Mouse (Mus musculus) liver, embryonic 14.5 days (tissue): ENCODE data around the gene Calhm2. TPM values are rescaled to one million over a fixed set of nuclear protein-coding genes. Genes with fewer than 3 reads are reported as not detected.

Experiments
- ATAC-seq: fragments of 200-750 bp; cut with Nextera tagmentation; 2 replicates; pipeline ENCODE4 v1.8.0; 2017; ENCODE audit warnings: moderate number of reproducible peaks, mild to moderate bottlenecking, moderate library complexity; ENCODE audit not compliant: insufficient read depth
- DNase-seq, 3 experiments: peaks; one replicate each; pipeline ENCODE4 v3.0.0-alpha.2; 2012 to 2013; ENCODE audit warnings: low read depth in 3 of 3, low spot score in 3 of 3
- H3K27ac ChIP-seq: fragments of 300-500 bp; sonication (generic); 2 replicates; pipeline ENCODE4 v1.5.1; 2014; ENCODE audit warnings: moderate library complexity, mild to moderate bottlenecking, control low read depth, inconsistent platforms
- H3K27me3 ChIP-seq: fragments of 300-500 bp; sonication (generic); 2 replicates; pipeline ENCODE4 v1.6.1; 2014; ENCODE audit warnings: mild to moderate bottlenecking, low read length, moderate library complexity; ENCODE audit not compliant: control insufficient read depth, insufficient read depth
- H3K36me3 ChIP-seq: fragments of 300-500 bp; sonication (generic); replicated peaks from 2 replicates; pipeline ENCODE4 v1.6.1; 2014; ENCODE audit warnings: low read depth; ENCODE audit not compliant: control insufficient read depth, insufficient read depth
- H3K4me1 ChIP-seq, 2 experiments: fragments of 200-500 bp in 1 of 2; fragments of 300-500 bp in 1 of 2; sonication (generic) in 1 of 2; replicated peaks; 2 replicates each; pipeline ENCODE4 v1.6.1; 2012 to 2014; ENCODE audit warnings: antibody characterized with exemption in 1 of 2, inconsistent platforms in 1 of 2, low read length in 1 of 2; ENCODE audit not compliant: control insufficient read depth in 2 of 2, insufficient read depth in 2 of 2
- H3K4me2 ChIP-seq: fragments of 300-500 bp; sonication (generic); 2 replicates; pipeline ENCODE4 v1.6.1; 2014; ENCODE audit warnings: low read depth, mild to moderate bottlenecking, control low read depth, moderate library complexity
- H3K4me3 ChIP-seq, 2 experiments: fragments of 200-500 bp in 1 of 2; fragments of 300-500 bp in 1 of 2; sonication (generic) in 1 of 2; 2 replicates each; pipeline ENCODE4 v1.5.1; 2012 to 2014; ENCODE audit warnings: low read depth in 2 of 2, low read length in 2 of 2, mild to moderate bottlenecking in 2 of 2, control low read depth in 1 of 2, inconsistent platforms in 1 of 2, moderate library complexity in 1 of 2; ENCODE audit not compliant: insufficient read depth in 1 of 2
- H3K9ac ChIP-seq: fragments of 300-500 bp; sonication (generic); replicated peaks from 2 replicates; pipeline ENCODE4 v1.6.1; 2014; ENCODE audit warnings: mild to moderate bottlenecking, control low read depth, moderate library complexity
- H3K9me3 ChIP-seq: fragments of 300-500 bp; sonication (generic); 2 replicates; pipeline ENCODE4 v1.6.1; 2016; ENCODE audit warnings: low read length, mixed read lengths; ENCODE audit not compliant: control insufficient read depth
- CTCF ChIP-seq: IDR thresholded peaks from 2 replicates; pipeline ENCODE4 v1.5.1; 2016; ENCODE audit warnings: antibody characterized with exemption, low read depth, control low read depth
- EP300 ChIP-seq: IDR thresholded peaks from 2 replicates; pipeline ENCODE4 v1.6.1; 2016; ENCODE audit warnings: antibody characterized with exemption, low read depth
- WGBS: fragments of 180-500 bp; shearing (Covaris S2); extraction: QIAGEN DNeasy Blood & Tissue Kit; methylation state at CpG from one replicate; pipeline ENCODE4 v1.1.7; 2014; ENCODE audit not compliant: insufficient replicate concordance; 5-methylcytosine and 5-hydroxymethylcytosine counted together
- polyA plus RNA-seq, 2 experiments: library from polyadenylated mRNA; depleted of rRNA in 1 of 2; stranded (reverse) in 1 of 2; unstranded in 1 of 2; fragments of >200 nt; fragmentation: Nextera tagmentation in 1 of 2; extraction: Ambion mirVana in 1 of 2; gene quantifications; 2 replicates each; pipeline versions ENCODE4 v1.2.1 to v1.2.3; 2012 to 2014

Calhm2 gene
- polyA plus RNA-seq, 2 experiments, result 0.29 to 1.5 TPM

DNA sequence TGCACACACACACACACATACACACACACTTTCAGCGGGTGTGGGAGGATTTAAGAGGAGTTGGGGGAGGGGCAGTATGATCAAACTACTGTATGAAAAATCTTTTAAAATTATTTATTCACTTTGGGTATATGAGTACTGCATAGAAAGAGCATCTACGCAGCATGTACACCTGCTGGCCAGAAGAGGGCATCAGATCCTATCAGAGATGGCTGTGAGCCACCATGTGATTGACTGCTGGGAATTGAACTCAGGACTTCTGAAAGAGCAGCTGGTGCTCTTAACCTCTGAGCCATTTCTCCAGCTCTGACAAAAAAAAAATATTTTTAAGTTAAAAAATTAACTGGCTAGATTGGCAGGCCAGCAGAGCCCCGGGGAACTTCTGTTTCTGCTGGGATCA, 36.4 kb upstream of the Calhm2 start:
- TF ChIP-seq EP300 (no peak), CTCF (peak; percentile 52)
- WGBS, result 39% methylated on average over 3 of the region's 3 CpGs
- no peak overlapping the region for H3K9ac ChIP-seq
- no peaks in the 10 kb centered on the region for H3K36me3 ChIP-seq
- H3K4me2 ChIP-seq, result no peak overlapping the region
- peaks cover 22% of the 10 kb centered on the region for H3K27me3 ChIP-seq
- H3K9me3 ChIP-seq, result no peaks in the 10 kb centered on the region
- ATAC-seq (no peak), DNase-seq (no peak)
- no peak overlapping the region for H3K27ac ChIP-seq
- 0 out of 4 replicates have a peak, but pooled peaks cover 0 to 2% of the 10 kb centered on the region in 2 experiments for H3K4me1 ChIP-seq
- no peak overlapping the region for H3K4me3 ChIP-seq

- WGBS, result 14% methylated on average over 11 of the region's 11 CpGs
- peak overlapping the region in 1 of 2 experiments; percentile 14; a peak in 1 of 4 replicates for H3K4me3 ChIP-seq
- TF ChIP-seq EP300, result no peak
- TF ChIP-seq CTCF, result peak; percentile 84
Measured at GRCm38 (mm10) chr19:47168793-47169412, 30.8 kb upstream of the Calhm2 start.

GRCm38 (mm10) chr19:47168223-47168622, 30.1 kb upstream of the Calhm2 start:
- TF ChIP-seq EP300 (no peak), CTCF (peak; percentile 87)
- WGBS, result 10% methylated on average over 13 of the region's 13 CpGs
- H3K4me1 ChIP-seq, result peaks cover 0 to 4% of the 10 kb centered on the region in 2 experiments; a peak in 2 of 4 replicates
- peak in 2 of 3 experiments; percentile 31 to 44 for DNase-seq
- peak overlapping the region; percentile 14 to 18; a peak in 1 of 4 replicates for H3K4me3 ChIP-seq
- ATAC-seq, result no peak
- no peak overlapping the region for H3K27ac ChIP-seq
- H3K36me3 ChIP-seq, result no peaks in the 10 kb centered on the region
- H3K4me2 ChIP-seq, result peak overlapping the region; percentile 50
- peaks cover 2% of the 10 kb centered on the region; the same call in 1 of the 2 replicates for H3K27me3 ChIP-seq
- no peaks in the 10 kb centered on the region for H3K9me3 ChIP-seq
- H3K9ac ChIP-seq, result no peak overlapping the region; the same call in 1 of the 2 replicates

More at GRCm38 (mm10) chr19:47168793-47169412, 30.8 kb upstream of the Calhm2 start:
- H3K9me3 ChIP-seq, result no peaks in the 10 kb centered on the region
- peak overlapping the region; percentile 50 for H3K4me2 ChIP-seq
- no peak overlapping the region for H3K27ac ChIP-seq
- H3K27me3 ChIP-seq, result peaks cover 2% of the 10 kb centered on the region; the same call in 1 of the 2 replicates
- H3K9ac ChIP-seq, result no peak overlapping the region; the same call in 1 of the 2 replicates
- peaks cover 0 to 4% of the 10 kb centered on the region in 2 experiments; a peak in 2 of 4 replicates for H3K4me1 ChIP-seq
- H3K36me3 ChIP-seq, result no peaks in the 10 kb centered on the region
- DNase-seq (peak; percentile 42 to 55 (median 50)), ATAC-seq (no peak)

DNA sequence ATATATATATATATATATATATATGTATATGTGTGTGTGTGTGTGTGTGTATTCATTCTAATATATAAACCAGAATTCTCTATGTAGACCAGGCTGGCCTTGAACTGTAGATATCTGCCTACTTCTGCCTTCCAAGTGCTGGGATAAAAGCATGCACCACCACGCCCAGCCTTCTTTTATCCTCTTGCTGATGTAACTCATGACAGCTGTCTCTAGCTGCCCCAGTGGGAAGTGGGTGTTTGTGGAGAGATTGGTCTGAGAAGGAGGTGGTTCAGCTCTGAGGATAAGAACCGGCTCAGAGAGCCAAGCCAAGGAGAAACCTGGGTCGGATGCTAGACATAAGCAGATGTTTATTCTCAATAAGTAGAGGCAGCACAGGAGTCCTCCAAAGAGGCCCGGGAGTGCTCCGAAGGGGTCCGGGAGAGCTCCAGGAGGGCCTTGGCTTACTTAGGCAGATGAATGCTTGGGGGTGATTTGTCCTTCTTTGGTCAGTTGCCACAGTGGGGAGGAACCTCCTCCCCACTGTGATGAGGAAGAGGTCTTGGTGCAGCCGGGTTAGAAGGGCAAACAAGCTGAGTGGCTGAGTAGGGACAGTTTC, 29.6 kb upstream of the Calhm2 start:
- DNase-seq, result no peak
- no peak overlapping the region for H3K4me2 ChIP-seq
- ATAC-seq, result no peak
- TF ChIP-seq EP300, result no peak
- no peak for TF ChIP-seq CTCF
- no peaks in the 10 kb centered on the region for H3K9me3 ChIP-seq
- 50% methylated on average over 7 of the region's 7 CpGs for WGBS
- H3K27ac ChIP-seq, result no peak overlapping the region
- H3K9ac ChIP-seq, result no peak overlapping the region
- H3K4me1 ChIP-seq, result peaks cover 0 to 4% of the 10 kb centered on the region in 2 experiments; a peak in 2 of 4 replicates
- H3K27me3 ChIP-seq, result peaks cover 2% of the 10 kb centered on the region; the same call in 1 of the 2 replicates
- H3K4me3 ChIP-seq, result no peak overlapping the region
- no peaks in the 10 kb centered on the region for H3K36me3 ChIP-seq

DNA sequence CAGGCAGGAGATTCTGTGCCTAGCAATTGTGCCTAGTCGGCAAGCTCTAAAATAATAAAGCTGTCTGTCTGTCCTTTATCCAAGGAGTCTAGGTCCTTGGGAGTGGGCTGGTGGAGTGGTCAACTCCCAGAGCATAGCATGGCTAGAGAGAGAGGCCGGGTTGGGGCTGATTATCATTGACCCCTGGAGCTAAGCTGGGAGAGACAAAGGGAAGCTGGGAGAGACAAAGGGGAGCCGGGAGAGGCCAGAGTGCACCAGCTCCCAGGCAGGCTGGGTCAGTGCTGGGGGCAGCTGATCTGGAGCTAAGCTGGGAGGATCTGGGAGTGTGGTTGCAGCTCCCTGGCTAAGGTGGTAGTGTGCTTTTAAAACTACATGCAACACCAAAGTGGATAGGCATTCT, 28.7 kb upstream of the Calhm2 start:
- DNase-seq (no peak), ATAC-seq (no peak)
- 47% methylated on average over 3 of the region's 3 CpGs for WGBS
- H3K4me3 ChIP-seq, result no peak overlapping the region
- no peak overlapping the region for H3K9ac ChIP-seq
- no peak overlapping the region for H3K4me2 ChIP-seq
- no peak overlapping the region for H3K27ac ChIP-seq
- peaks cover 0 to 4% of the 10 kb centered on the region in 2 experiments; a peak in 2 of 4 replicates for H3K4me1 ChIP-seq
- no peaks in the 10 kb centered on the region for H3K9me3 ChIP-seq
- no peaks in the 10 kb centered on the region for H3K36me3 ChIP-seq
- H3K27me3 ChIP-seq, result peaks cover 2% of the 10 kb centered on the region; the same call in 1 of the 2 replicates
- TF ChIP-seq CTCF, result no peak
- no peak for TF ChIP-seq EP300
